Mouse (Mus musculus): ENCODE measurements around the gene Wdr41. TPM values are rescaled to one million over a fixed set of nuclear protein-coding genes. Genes with fewer than 3 reads are reported as not detected.

Gene Wdr41
- 12.8 and 17.4 TPM in 2 replicates for polyA plus RNA-seq (2012; rRNA removed)

DNA sequence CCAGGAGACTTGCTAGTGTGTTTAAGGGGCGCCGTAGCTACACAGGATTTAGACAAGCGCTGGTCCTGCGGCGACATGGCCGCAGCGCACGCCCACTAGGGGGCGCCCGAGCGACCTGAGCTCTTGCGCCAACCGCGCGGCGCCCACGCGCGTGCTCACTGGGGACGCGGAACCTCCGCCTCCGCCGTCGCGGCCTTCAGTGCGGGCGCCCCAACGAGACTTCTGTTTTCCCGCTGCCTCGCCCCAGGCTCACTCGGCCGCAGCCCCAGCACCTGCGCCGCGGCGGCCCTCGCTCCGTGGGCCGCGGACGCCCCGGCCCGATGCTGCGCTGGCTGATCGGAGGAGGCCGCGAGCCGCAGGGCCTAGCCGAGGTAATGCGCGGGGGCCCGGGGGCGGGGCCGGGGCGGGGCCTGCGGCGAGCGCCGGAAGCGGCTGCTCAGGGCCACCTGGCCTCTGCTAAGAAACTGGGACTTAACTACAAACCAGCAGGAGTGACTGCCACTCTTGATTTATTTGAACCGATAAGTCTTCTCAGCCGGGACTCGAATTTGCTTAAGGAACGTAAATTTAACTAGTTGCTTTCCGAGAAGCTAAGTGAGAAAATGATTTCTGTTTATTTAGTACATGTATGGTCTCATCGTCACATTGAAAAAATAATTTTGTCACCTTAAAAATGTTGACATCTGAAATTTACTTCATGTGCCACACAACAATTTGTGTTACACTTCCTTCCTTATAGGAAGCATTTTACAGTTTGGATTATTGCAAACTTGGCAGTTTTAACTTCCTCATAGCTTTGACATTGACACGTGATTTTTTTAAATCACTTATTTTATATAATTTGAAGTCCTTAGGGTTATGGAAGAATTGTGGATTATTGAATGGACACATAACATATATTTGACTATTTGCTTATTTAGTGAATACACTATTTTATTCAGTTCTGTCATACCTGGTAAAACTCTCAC lies at the start of gene Wdr41:
Gene Wdr41 (plus strand): TSS at position 126 of the 968 bp plus-strand sequence.

Other genes with a start within 250 kb of the Wdr41 start
- gene Tbca, start 187.4 kb upstream of the Wdr41 start, polyA plus RNA-seq (2012; rRNA removed): 428 and 682 TPM in 2 replicates
- 9.2 and 11.5 TPM in 2 replicates for gene Otp, start 100.7 kb upstream of the Wdr41 start, polyA plus RNA-seq (2012; rRNA removed)

All from central nervous system, embryonic 11.5 days (tissue).